Mouse (Mus musculus): Measurements from ENCODE around the gene Tub. TPM values are rescaled to one million over a fixed set of nuclear protein-coding genes. Genes with fewer than 3 reads are reported as not detected.
A peak's percentile ranks its signal among the peaks of the same experiment; 100 is the strongest.

The Tub gene
- total RNA-seq, 4 experiments from 2014 or later = 0.08 to 0.28 (median 0.18) TPM

DNA sequence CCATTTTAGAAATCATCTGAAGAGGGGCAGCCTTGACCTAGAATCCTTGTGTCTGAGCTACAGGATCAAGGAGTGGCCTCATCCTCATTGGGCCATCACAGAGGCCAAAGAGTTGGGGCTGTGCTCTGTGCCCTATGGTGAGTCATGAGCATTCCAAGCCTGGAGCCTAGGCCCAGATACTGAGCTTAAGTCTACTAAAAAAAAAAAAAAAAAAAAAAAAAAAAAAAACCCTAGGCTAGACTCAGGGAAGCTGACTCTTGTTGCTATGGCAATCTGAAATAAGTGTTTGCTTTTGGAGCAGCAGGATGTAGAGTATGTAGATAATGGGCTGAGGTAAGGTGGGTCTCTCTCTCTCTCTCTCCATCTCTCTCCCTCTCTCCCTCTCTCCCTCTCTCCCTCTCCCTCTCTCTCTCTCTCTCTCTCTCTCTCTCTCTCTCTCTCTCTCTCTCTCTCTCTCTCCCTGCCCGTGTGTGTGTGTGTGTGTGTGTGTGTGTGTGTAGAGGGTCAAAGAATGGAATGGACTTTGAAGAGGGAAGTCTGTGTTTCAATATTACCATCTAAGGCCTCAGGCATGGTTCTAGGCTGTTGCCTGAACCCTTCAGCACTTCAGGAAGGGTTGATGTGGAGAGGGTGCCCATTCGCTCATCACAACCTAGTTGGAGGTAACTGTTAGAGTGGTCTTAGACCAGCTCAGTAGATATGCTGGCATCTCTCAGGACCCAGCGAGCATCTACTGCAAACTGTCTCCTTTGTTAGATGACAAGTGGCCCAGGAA is 36.0 kb downstream of the Tub start:
- no peak for DNase-seq (ENCODE audit: low spot score)

DNA sequence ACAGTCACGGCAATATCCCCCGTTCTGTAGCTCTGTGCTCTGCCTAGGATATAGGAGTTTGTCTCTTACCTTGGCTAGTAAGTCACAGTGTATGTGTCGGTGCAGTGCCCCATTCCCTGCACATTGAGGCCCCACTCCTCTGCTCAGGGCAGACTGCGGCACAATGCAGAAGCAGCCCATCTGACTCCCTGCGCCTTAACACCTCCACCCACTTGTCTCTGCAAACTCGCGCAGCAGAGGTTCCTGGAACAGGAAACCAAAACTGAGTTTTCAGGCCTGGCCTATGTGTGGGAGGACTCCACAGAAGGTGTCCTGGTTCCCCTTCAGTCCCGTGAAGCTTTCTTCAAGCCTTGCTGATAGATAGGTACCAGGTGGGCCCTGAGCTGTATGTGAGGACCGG is 41.1 kb downstream of the Tub start:
- DNase-seq (ENCODE audit: low spot score) = no peak

DNA sequence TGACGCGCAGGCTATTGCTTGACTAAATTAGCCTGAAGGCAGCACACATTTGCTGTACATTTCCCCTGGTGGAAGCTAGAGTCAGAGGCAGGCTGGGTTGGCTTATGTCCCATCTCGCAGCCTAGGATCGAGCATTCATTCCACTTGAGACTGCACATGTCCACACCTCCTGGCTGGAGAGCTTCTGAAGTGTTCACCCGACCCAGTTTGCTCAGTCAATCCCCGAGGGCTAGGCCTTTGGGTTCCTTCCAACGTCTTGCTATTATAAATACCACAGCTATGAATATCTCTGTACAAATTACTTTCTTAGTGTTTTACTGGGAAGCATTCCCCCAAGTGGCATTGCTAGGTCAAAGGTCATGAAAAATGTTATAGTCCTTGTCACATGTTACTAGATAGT is 43.1 kb downstream of the Tub start:
- DNase-seq (ENCODE audit: low spot score) = peak; percentile 77

DNA sequence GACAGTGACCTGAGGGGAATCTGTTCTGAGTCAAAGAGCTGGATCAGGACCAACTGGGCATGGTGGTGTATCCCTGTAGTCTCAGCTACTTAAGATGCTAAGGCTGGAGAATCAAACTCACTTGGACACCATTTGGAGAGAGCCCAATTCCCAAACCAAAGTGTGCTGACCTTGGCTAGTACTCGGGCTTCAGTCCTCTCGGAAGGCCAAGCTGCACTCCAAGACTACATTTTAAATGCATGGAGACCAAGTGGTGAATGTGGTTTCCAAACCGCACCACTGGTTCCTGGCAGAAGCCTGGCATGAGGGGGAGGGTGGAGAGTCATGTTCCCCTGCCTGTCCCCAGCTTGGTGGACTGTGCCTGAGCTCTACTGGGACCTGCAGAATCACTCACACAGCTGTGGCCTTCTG is 43.7 kb downstream of the Tub start:
- peak; percentile 23 for DNase-seq (ENCODE audit: low spot score)

DNA sequence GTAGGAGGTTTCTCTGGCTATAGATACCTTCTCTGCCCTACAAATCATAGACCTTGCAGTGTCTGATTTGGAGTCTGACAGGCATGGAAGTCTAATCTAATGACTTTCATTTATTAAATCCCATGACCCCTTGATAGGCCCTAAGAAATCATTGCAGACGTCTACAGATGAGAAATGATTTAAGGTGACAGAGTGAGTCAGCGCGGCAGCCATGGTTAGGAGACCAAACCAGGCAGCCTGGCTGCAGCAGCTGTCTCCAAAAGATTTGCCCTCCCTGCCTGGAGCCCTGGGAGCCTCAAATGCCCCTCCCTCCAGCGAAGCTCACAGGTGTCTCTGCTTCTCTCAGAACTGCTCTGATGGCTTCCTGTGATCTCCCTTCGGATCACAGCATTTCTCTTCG is 46.0 kb downstream of the Tub start:
- no peak for DNase-seq (ENCODE audit: low spot score)

DNA sequence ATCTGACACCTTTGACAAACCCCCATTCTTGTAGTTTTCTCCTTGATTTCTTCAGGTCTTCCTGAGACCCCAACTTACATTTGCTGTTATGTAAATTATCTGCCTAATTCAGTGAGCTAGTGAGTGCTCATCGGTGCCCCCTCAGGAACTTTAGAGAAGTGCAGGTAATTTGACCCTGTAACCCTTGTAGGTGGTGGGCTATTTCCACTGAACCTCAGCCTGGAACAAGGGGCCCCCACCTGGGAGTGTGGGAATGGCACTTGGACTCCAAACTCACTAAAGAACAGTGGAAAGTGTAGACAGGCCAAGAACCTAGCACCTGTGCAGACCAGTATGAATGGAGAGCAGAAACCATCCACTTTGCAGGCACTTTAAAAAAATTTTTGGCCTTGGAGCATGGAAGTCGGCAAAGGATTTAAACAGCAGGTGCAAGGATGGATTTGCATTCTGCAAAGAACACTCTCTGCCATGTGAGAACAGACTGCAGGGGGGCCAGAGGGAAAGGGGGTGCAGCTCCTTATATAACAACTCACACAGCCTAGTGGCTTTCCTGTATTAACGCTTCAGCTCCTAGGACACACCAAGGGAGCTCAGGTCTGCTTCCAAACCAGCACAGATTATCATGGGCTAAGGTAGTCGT is 50.3 kb downstream of the Tub start:
- DNase-seq (ENCODE audit: low spot score) = no peak

DNA sequence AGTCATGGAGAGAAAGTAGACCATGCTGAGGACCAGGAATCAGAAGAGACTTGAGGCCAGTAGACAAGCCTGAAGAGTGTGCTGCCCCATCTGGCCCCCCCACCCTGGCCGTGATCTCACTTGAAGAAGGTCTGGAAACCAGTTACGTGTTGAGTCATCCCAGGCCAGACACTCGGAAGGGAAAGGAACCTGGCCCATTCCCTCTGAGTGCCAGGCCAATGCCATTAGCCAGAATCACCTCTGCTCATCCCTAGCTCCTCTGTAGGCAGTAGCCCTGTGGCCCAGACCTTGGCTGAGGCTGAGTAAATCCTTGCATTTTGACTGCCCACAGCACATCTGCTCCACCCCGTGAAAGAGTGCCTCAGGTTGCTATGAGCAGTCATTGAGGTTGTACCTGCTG is 51.8 kb downstream of the Tub start:
- no peak for DNase-seq (ENCODE audit: low spot score)

DNA sequence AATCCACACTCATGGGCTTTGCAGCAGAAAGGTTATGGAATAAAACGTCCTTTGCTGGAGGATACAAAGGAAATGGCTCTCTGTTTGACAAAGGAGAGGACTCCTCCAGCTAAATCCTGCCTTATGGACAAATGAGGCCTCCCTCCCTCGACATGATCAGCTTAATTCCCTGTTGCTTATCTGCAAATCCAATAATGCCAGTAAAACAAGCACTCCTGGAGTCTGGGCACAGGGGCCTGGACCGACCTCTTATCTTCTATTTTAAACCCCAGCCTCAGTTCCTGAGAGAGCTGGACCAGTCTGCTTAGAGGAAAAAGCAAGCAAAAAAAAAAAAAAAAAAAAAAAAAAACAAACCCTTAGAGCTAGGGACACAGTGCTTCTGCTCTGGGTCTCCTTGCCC is 53.5 kb downstream of the Tub start:
- no peak for DNase-seq (ENCODE audit: low spot score)

DNA sequence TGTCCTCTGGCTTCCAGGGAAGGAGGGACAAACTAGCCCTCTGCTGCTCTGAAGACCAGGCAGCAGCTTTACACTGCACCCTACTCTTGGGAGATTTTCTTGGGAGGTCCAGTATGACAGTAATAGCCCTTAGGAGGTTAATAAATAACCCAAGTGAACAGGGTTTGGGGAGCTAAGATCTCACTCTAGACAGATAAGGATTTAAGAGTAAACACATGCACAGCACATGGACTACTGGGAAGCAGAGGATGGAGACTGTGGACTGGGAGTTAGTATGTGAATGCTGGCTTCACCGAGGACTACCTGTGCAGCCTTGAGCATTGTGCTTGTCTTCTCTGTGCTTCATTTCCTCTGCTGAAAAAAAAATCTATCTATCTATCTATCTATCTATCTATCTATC is 59.1 kb downstream of the Tub start:
- DNase-seq (ENCODE audit: low spot score) = no peak

DNA sequence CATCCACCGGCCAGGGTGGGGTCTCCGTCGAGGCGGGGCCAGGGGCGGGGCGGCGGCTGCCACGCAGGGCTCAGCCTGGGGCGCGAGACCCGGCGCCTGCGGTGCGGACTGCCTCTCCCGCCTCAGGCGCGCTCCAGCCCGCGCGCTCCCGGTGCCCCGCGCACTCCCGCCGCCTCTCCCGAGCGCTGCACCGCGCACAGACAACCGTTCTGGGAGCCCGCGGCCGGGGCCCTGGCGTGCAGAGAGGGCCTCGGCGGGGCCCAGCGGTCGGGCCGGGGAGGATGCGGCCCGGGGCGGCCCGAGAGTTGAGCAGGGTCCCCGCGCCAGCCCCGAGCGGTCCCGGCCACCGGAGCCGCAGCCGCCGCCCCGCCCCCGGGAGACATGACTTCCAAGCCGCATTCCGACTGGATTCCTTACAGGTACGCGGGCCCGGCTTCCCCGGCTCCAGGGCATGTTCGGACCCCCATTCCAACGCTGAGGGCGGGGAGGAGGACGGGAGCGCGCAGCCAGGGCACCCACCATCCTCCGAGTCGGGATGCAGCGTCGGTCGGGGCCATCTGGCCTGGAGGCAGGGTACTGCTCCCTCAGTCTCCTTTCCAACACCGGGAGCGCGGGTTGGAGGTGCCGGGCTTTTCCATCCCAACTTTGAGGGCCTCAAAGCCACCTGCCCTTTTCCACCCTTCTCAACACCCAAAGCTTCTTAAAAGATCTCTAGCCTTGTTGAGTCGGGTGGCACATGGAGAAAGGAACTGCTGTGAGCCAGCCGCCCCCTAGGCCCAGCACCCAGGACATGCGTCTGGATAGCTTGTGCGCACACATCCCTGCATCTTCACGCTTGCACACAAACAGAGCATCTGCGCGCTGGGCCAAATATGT is 60.8 kb downstream of the Tub start:
- no peak for DNase-seq (ENCODE audit: low spot score)

DNA sequence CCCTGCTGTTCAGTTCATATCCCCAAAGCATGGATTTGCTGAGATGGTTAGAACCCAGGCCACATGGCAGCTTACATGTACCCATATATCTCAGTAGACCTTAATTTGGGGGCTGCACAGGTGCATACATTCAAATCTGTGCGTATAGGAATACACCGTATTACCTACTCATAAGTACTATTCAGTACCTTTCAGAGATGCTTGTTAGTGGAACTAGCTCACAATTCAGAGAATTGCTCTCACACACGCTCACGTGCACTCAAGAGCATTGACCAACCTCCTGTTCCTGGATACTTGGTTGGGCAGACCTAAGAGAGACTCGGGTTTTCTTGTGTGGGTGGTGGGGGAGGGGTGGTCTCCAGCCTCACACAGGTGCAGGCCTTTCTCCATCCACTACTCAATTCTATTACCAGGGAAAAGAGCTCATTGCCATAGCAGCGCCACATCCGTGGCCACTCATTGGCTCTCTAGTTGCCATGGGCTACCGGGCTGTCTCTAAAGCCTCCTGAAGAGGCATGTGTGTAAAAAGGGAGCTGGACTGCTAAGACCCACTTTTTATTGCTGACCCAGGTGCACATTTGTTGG is 61.5 kb downstream of the Tub start:
- DNase-seq (ENCODE audit: low spot score) = no peak

DNA sequence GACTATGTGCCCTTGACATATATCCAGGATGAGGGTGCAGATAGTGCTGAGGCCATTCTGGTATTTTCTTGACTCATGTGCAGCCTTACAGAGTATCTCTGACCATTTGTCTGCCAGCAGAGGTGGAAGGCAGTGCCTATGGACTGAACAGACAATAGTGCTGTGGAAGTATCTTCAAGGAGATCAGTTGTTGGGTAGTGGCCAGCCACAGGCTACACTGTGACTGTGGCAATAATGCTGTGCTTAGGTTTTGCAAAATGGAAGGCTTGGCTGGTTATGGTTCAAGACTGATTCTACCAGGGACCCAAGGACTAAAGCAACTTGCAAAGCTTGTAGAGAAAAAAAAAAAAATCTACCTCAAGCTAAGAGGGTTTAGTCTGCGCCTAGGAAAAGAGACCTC is 62.4 kb downstream of the Tub start:
- DNase-seq (ENCODE audit: low spot score) = no peak

DNA sequence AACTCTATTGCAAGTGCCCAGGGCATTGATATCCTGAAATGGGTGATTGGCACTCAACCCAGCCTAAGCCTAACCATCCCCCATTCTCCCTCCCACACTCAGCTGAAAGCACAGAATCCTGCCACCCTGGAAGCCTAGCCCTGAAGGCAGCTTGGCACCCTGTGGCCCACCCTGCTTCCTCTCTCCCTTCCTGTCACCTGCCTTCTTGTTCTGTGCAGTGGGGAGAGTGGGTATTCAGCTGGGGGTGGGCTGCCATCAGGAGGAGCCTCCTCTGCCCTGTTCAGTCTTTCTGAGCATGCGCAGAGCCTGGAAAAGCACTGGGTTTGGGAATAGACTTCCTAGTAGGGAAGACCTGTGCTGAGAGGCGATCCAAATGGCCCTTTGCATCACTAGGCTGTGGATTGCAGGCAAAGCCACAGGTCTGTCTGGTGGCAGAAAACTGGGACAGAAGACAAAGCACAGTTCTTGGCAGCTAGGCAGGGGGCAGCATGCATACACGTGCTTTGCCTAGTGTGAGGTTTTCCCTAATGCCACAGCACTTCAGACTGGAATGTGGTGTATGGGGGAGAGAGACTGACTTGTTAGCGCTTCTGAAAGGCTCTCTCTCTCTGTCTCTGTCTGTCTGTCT is 63.0 kb downstream of the Tub start:
- no peak for DNase-seq (ENCODE audit: low spot score)

DNA sequence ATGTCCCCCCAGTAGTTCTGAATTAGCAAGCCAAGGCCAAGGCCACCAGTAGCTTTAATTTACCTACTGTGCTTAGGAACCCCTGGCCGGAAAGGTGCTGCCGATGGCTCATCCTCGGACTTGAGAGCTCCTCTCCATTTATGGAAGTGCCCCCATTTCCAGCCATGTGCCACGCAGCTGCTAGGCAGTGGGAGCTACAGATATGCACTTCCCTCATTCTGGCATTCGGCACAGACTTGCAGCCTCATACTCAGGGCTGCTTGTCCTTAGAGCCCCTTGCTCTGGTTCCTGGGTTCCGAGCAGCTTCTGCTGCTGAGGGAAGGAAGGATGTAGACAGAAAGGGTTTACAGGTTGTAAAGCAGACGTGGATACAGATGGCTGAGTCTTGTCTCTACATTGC is 64.7 kb downstream of the Tub start:
- DNase-seq (ENCODE audit: low spot score) = no peak

DNA sequence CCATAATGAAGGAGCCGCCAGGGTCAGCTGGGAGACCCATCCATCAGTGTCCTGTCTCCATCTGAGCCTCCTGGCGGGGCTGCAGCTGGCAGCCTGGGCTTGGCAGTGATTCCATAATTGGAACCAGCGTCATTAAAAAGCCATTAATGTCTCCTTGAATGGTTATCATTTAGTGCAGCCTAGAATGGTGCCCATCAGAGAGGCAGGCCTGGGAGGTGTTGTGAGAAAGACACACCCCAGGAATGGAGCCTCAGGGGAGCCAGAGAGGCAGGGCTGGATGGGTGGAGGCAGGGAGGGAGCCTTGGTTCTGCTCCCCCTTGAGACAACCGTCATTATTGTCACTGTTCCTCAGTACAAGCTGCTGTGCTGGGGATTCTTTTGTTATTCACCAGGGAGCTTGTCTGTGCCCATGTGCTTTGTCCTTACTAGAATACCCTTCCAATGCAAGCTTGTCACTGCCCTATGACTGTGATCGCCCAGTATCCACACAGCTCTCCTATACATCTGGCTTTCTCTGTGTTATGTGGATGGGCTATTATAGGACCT is 66.3 kb downstream of the Tub start:
- no peak for DNase-seq (ENCODE audit: low spot score)

DNA sequence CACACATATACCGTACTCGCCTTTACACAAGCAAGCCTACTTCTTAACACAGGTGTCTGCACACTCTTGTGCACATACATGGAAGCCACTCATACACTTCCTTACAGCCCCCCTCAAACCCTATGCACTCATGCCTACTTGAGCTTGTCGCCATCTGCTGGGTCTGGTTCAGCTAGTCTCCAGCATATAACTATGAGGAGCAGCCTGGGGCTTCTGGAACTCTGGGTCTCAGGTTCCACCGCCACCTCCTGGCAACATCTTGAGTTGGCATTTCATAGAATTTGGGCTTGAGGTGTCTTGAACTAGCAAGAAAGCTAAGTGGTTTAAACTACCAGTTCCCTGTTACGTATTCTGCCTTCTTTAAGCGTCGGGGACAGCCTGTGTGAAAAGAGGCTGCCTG is 69.1 kb downstream of the Tub start:
- DNase-seq (ENCODE audit: low spot score) = no peak

DNA sequence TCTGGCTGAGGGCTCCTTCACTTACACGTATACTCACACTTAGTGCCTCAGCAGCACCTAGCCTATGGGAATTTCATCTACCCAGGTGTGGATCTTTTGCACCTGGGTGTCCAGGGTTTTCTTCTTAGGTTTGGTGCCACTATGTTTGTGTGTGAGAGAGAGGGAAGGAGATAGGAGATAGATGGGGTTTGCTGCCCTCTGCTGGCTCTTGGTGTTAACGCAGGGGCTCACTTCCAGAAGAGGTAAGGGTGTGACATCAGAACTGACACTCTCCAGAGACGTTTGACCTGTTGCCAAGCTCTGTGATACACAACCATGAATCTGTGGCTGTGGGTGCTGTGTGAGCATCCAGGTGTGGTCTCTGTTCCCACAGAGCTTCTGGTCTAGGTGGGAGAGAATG is 71.3 kb downstream of the Tub start:
- DNase-seq (ENCODE audit: low spot score) = peak; percentile 22

DNA sequence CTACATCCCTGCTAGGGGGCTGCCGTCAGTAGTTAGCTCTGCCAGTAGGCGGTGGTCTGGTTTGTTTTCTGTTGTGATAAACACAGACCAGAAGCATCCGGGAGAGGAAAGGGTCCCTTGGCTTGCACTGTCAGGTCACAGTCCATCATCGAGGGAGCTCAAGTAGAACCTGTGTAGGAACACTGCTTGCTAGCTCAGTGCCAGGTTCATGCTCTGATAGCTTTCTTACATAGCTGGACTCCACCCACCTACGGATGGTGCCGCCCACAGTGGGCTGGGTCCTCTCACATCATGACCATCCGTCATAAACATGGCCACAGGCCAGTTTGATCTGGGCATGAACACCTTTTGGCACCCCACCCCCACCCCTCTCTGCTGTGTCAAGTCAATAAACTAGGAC is 75.6 kb downstream of the Tub start:
- no peak for DNase-seq (ENCODE audit: low spot score)

DNA sequence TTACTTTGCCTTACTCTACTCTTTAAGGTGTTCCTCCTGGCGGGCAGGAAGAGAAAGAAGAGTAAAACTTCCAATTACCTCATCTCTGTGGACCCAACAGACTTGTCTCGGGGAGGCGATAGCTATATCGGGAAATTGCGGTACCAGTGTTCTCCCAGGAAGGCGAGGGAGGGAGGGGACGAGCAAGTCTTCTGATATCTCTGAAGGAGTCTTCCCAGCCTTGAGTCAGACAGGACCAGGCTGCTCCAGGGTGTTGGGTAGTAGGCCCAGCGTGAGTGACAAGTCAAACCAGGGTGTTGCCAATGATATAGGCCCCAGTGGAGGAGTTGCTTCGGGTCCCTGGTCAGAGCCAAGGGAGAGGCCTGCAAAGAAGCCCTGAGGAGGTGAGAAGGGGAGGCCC is 76.8 kb downstream of the Tub start:
- no peak for DNase-seq (ENCODE audit: low spot score)

DNA sequence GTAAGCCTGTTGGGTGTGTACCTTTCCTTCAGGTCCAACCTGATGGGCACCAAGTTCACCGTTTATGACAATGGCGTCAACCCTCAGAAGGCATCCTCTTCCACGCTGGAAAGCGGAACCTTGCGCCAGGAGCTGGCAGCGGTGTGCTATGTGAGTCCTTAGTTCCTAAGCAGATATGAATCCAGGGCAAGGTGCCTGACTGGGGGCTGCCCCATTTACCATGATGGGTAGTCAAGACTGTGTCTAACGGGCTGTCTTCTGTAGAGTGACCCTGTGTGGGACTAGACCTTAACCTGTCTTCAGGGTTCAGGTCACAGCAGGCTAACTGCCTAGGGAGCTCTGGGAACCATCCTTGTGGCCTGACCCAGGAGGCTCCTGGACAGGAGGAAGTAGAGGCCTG is 77.6 kb downstream of the Tub start:
- DNase-seq (ENCODE audit: low spot score) = no peak

DNA sequence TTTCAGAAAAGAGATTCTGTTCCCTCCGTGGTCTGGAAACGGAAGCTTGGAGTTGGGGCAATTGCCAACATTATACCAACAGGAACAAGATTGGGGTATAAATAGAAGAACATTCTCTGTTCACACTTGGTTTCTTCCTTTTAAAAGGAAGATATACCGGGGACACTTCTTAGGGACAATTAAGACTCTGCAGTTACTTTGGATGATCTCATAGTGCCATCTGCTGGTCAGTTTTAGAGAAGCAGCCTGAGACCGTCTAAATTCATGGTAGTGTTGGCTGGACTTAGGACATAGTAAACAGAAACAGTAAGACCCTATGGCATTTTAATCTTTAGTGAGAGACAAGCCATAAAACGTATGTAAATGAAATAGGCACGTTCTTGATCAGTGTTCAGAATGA is 78.1 kb downstream of the Tub start:
- DNase-seq (ENCODE audit: low spot score) = peak; percentile 73

Data from heart, adult 8-10 months (tissue).